In the genomic region with DNA sequence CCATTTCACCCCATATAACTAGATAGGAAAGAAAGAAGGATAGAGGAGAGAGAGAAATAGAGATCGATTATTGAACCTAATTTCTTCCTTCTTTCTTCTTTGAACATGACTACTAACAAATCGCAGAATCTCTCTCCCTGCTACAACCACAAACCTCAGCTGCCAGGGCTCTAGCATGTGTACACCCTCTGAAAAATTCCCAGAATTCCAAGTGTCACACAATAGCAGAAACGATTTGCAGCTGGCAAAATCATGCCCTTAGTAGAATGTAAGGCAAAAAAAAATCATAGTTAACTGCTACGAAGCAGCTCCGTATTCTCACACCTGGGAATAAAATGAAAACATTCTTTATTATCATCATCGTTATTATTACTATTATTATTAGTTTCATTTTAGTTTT, we compare ENCODE assay signal across 20 mouse cellular contexts.
A peak's percentile ranks its signal among the peaks of the same experiment; 100 is the strongest.
DNase-seq lines count a peak whose midpoint lies in the region; ATAC-seq and TF ChIP-seq lines count a peak whose summit lies in the region.
"Had no signal": no experiment of that assay in that cellular context is flagged by ENCODE, and none has a peak within 500 bp of the region (broad histone marks: within the 10 kb centered on the region; RNA-seq: fewer than 3 reads in every experiment).

No protein-coding gene starts in this region.

- peak; percentile 39 for DNase-seq in heart, adult 11 months
- no peak for DNase-seq in heart, adult 18-20 months
- peak; percentile 36 for DNase-seq in lung, postnatal 0 days (ENCODE audit: low spot score)
- no peak for DNase-seq in lung, postnatal 25 days (ENCODE audit: low spot score)
- DNase-seq in adrenal gland, postnatal 36 days, result no peak
- DNase-seq: adrenal gland, adult 2 months; adrenal gland, postnatal 25 days; cerebellum, adult 11 months; cerebellum, adult 8-10 months; cerebellum, postnatal 14 days; embryo, embryonic 11 days; forebrain, postnatal 0 days; gastrocnemius, adult 2 months; gastrocnemius, postnatal 25 days; heart, postnatal 10 days had no signal

- no peaks in the 10 kb centered on the region for H3K4me1 ChIP-seq in lung, postnatal 0 days (ENCODE audit: insufficient read depth, low read depth, low read length)
- peaks cover 18% of the 10 kb centered on the region for H3K4me1 ChIP-seq in embryonic facial prominence, embryonic 13.5 days

- no peak overlapping the region for H3K4me3 ChIP-seq in lung, postnatal 0 days (ENCODE audit: low read depth, low read length)
- H3K4me3 ChIP-seq in embryonic facial prominence, embryonic 13.5 days, result no peak overlapping the region
- H3K4me3 ChIP-seq: forebrain, embryonic 12.5 days; gastrocnemius, adult 2 months; heart, embryonic 10.5 days; hindbrain, embryonic 12.5 days had no signal

- no peak for TF ChIP-seq EP300 in lung, postnatal 0 days (IDR thresholded peaks at IDR 0.05)

- H3K27ac ChIP-seq in lung, postnatal 0 days (ENCODE audit: low read length), result no peak overlapping the region
- peak overlapping the region; percentile 44 for H3K27ac ChIP-seq in embryonic facial prominence, embryonic 13.5 days
- H3K27ac ChIP-seq: forebrain, embryonic 12.5 days; gastrocnemius, adult 2 months; heart, embryonic 10.5 days; hindbrain, embryonic 12.5 days had no signal

- no peak for TF ChIP-seq CTCF in lung, postnatal 0 days (IDR thresholded peaks at IDR 0.05)

- H3K36me3 ChIP-seq in lung, postnatal 0 days (ENCODE audit: insufficient read depth, low read length), result no peaks in the 10 kb centered on the region
- H3K36me3 ChIP-seq in embryonic facial prominence, embryonic 13.5 days, result no peaks in the 10 kb centered on the region
- H3K36me3 ChIP-seq: forebrain, embryonic 12.5 days; heart, embryonic 10.5 days; hindbrain, embryonic 12.5 days had no signal

- H3K27me3 ChIP-seq in lung, postnatal 0 days (replicated peaks; ENCODE audit: insufficient read depth, low read length), result no peaks in the 10 kb centered on the region
- no peaks in the 10 kb centered on the region for H3K27me3 ChIP-seq in embryonic facial prominence, embryonic 13.5 days
- H3K27me3 ChIP-seq: forebrain, embryonic 12.5 days; hindbrain, embryonic 12.5 days had no signal

- 64% methylated on average over 6 of the region's 6 CpGs for WGBS in lung, postnatal 0 days
- WGBS in embryonic facial prominence, embryonic 13.5 days, result 43% methylated on average over 6 of the region's 6 CpGs

- H3K9ac ChIP-seq in lung, postnatal 0 days (replicated peaks; ENCODE audit: low read depth), result no peak overlapping the region
- H3K9ac ChIP-seq in embryonic facial prominence, embryonic 13.5 days, result no peak overlapping the region
- H3K9ac ChIP-seq: forebrain, embryonic 12.5 days; forebrain, postnatal 0 days; hindbrain, embryonic 12.5 days had no signal

- H3K9me3 ChIP-seq in lung, postnatal 0 days (ENCODE audit: low read length), result no peaks in the 10 kb centered on the region
- H3K9me3 ChIP-seq in embryonic facial prominence, embryonic 13.5 days, result no peaks in the 10 kb centered on the region
- H3K9me3 ChIP-seq: forebrain, embryonic 12.5 days; heart, embryonic 10.5 days; hindbrain, embryonic 12.5 days had no signal

- no peak for ATAC-seq in lung, postnatal 0 days
- no peak for ATAC-seq in embryonic facial prominence, embryonic 13.5 days (ENCODE audit: insufficient number of reproducible peaks, insufficient read depth, low FRiP score, low TSS enrichment, low read depth)
- ATAC-seq: forebrain, postnatal 0 days; inflammation-experienced regulatory T-cells, adult 6 months had no signal

- H3K4me2 ChIP-seq in lung, postnatal 0 days (replicated peaks; ENCODE audit: low read depth, low read length), result no peak overlapping the region
- H3K4me2 ChIP-seq in embryonic facial prominence, embryonic 13.5 days, result no peak overlapping the region
- H3K4me2 ChIP-seq: forebrain, embryonic 12.5 days; hindbrain, embryonic 12.5 days had no signal

Comparison
In these comparisons a context has a peak if more than half of its experiments do, and no peak if none do; other contexts are left out.
1. DNase-seq: peak in heart, adult 11 months (single experiment) and lung, postnatal 0 days (single experiment); none in heart, adult 18-20 months (0 of 2), lung, postnatal 25 days (single experiment) and adrenal gland, postnatal 36 days (0 of 2).